Mouse (Mus musculus): ENCODE measurements around the gene Tll1. TPM values are rescaled to one million over a fixed set of nuclear protein-coding genes. Genes with fewer than 3 reads are reported as not detected.

The Tll1 gene
- total RNA-seq, 1 experiment, result 1.5 TPM

GRCm38 (mm10) chr8:64187881-64188280, 18.2 kb downstream of the Tll1 start:
- TF ChIP-seq ZNF384 (IDR thresholded peaks at IDR 0.05; ENCODE audit: low read depth, low read length), result no peak
- TF ChIP-seq ZC3H11A (IDR thresholded peaks at IDR 0.05; ENCODE audit: borderline replicate concordance, low read depth, low read length), result no peak
- no peak for TF ChIP-seq CHD2 (IDR thresholded peaks at IDR 0.05; ENCODE audit: low read depth, low read length)
- no peak for TF ChIP-seq MAFK (IDR thresholded peaks at IDR 0.05; ENCODE audit: insufficient read depth, low read depth, low read length)
- no peak for TF ChIP-seq HCFC1 (IDR thresholded peaks at IDR 0.05; ENCODE audit: borderline replicate concordance, insufficient read depth, low read length)
- in situ Hi-C loops (cut with MboI; ENCODE audit: low sequenced_read_pairs in 2 of 2, unreplicated experiment in 2 of 2), result no loop called here
- DNase-seq (ENCODE audit: low read depth, low spot score), result no peak

GRCm38 (mm10) chr8:64176931-64177330, 29.1 kb downstream of the Tll1 start:
- Histone ChIP-seq H3K4me1 (ENCODE audit: control insufficient read depth in 2 of 2, insufficient read depth in 2 of 2, low read length in 2 of 2, poor library complexity in 1 of 2) (no peaks in the 10 kb centered on the region), H3K27ac (ENCODE audit: insufficient read depth, low read depth, low read length, poor library complexity, severe bottlenecking) (no peak overlapping the region), H3K9me3 (ENCODE audit: control insufficient read depth, insufficient read depth, low read depth, low read length) (no peaks in the 10 kb centered on the region), H3K4me3 (ENCODE audit: insufficient read depth in 1 of 2, low read depth in 1 of 2, low read length in 2 of 2, poor library complexity in 1 of 2, severe bottlenecking in 1 of 2) (no peak overlapping the region), H3K9ac (ENCODE audit: insufficient read depth, low read depth, low read length, poor library complexity, severe bottlenecking) (no peak overlapping the region), H3K36me3 (ENCODE audit: control insufficient read depth, insufficient read depth, low read length, poor library complexity, severe bottlenecking) (no peaks in the 10 kb centered on the region)
- TF ChIP-seq ZC3H11A (IDR thresholded peaks at IDR 0.05; ENCODE audit: borderline replicate concordance, low read depth, low read length) (no peak), HCFC1 (IDR thresholded peaks at IDR 0.05; ENCODE audit: borderline replicate concordance, insufficient read depth, low read length) (no peak), ZNF384 (IDR thresholded peaks at IDR 0.05; ENCODE audit: low read depth, low read length) (no peak), CHD2 (IDR thresholded peaks at IDR 0.05; ENCODE audit: low read depth, low read length) (no peak), MAFK (IDR thresholded peaks at IDR 0.05; ENCODE audit: insufficient read depth, low read depth, low read length) (no peak)
- in situ Hi-C loops (cut with MboI; ENCODE audit: low sequenced_read_pairs in 2 of 2, unreplicated experiment in 2 of 2), result no loop called here
- DNase-seq (ENCODE audit: low read depth, low spot score), result no peak

More at GRCm38 (mm10) chr8:64187881-64188280, 18.2 kb downstream of the Tll1 start:
- no peaks in the 10 kb centered on the region for H3K36me3 ChIP-seq (ENCODE audit: control insufficient read depth, insufficient read depth, low read length, poor library complexity, severe bottlenecking)
- no peak overlapping the region for H3K4me3 ChIP-seq (ENCODE audit: insufficient read depth in 1 of 2, low read depth in 1 of 2, low read length in 2 of 2, poor library complexity in 1 of 2, severe bottlenecking in 1 of 2)
- H3K27ac ChIP-seq (ENCODE audit: insufficient read depth, low read depth, low read length, poor library complexity, severe bottlenecking), result no peak overlapping the region
- H3K9ac ChIP-seq (ENCODE audit: insufficient read depth, low read depth, low read length, poor library complexity, severe bottlenecking), result no peak overlapping the region
- H3K4me1 ChIP-seq (ENCODE audit: control insufficient read depth in 2 of 2, insufficient read depth in 2 of 2, low read length in 2 of 2, poor library complexity in 1 of 2), result no peaks in the 10 kb centered on the region
- no peaks in the 10 kb centered on the region for H3K9me3 ChIP-seq (ENCODE audit: control insufficient read depth, insufficient read depth, low read depth, low read length)

- H3K36me3 ChIP-seq (ENCODE audit: control insufficient read depth, insufficient read depth, low read length, poor library complexity, severe bottlenecking), result no peaks in the 10 kb centered on the region
- no peak for TF ChIP-seq MAFK (IDR thresholded peaks at IDR 0.05; ENCODE audit: insufficient read depth, low read depth, low read length)
- no peak for TF ChIP-seq CHD2 (IDR thresholded peaks at IDR 0.05; ENCODE audit: low read depth, low read length)
- TF ChIP-seq HCFC1 (IDR thresholded peaks at IDR 0.05; ENCODE audit: borderline replicate concordance, insufficient read depth, low read length), result no peak
- no peak for TF ChIP-seq ZC3H11A (IDR thresholded peaks at IDR 0.05; ENCODE audit: borderline replicate concordance, low read depth, low read length)
- no peak for TF ChIP-seq ZNF384 (IDR thresholded peaks at IDR 0.05; ENCODE audit: low read depth, low read length)
- H3K9ac ChIP-seq (ENCODE audit: insufficient read depth, low read depth, low read length, poor library complexity, severe bottlenecking), result no peak overlapping the region
- no peak overlapping the region for H3K27ac ChIP-seq (ENCODE audit: insufficient read depth, low read depth, low read length, poor library complexity, severe bottlenecking)
- no peaks in the 10 kb centered on the region for H3K9me3 ChIP-seq (ENCODE audit: control insufficient read depth, insufficient read depth, low read depth, low read length)
- H3K4me3 ChIP-seq (ENCODE audit: insufficient read depth in 1 of 2, low read depth in 1 of 2, low read length in 2 of 2, poor library complexity in 1 of 2, severe bottlenecking in 1 of 2), result no peak overlapping the region
- in situ Hi-C loops (cut with MboI; ENCODE audit: low sequenced_read_pairs in 2 of 2, unreplicated experiment in 2 of 2), result no loop called here
- no peak for DNase-seq (ENCODE audit: low read depth, low spot score)
- H3K4me1 ChIP-seq (ENCODE audit: control insufficient read depth in 2 of 2, insufficient read depth in 2 of 2, low read length in 2 of 2, poor library complexity in 1 of 2), result no peaks in the 10 kb centered on the region
Measured at GRCm38 (mm10) chr8:64174916-64175315, 31.2 kb downstream of the Tll1 start.

GRCm38 (mm10) chr8:64173759-64174158, 32.3 kb downstream of the Tll1 start:
- Histone ChIP-seq H3K4me1 (ENCODE audit: control insufficient read depth in 2 of 2, insufficient read depth in 2 of 2, low read length in 2 of 2, poor library complexity in 1 of 2) (no peaks in the 10 kb centered on the region), H3K9me3 (ENCODE audit: control insufficient read depth, insufficient read depth, low read depth, low read length) (no peaks in the 10 kb centered on the region), H3K4me3 (ENCODE audit: insufficient read depth in 1 of 2, low read depth in 1 of 2, low read length in 2 of 2, poor library complexity in 1 of 2, severe bottlenecking in 1 of 2) (no peak overlapping the region), H3K27ac (ENCODE audit: insufficient read depth, low read depth, low read length, poor library complexity, severe bottlenecking) (no peak overlapping the region), H3K36me3 (ENCODE audit: control insufficient read depth, insufficient read depth, low read length, poor library complexity, severe bottlenecking) (no peaks in the 10 kb centered on the region), H3K9ac (ENCODE audit: insufficient read depth, low read depth, low read length, poor library complexity, severe bottlenecking) (no peak overlapping the region)
- TF ChIP-seq HCFC1 (IDR thresholded peaks at IDR 0.05; ENCODE audit: borderline replicate concordance, insufficient read depth, low read length) (no peak), ZC3H11A (IDR thresholded peaks at IDR 0.05; ENCODE audit: borderline replicate concordance, low read depth, low read length) (no peak), MAFK (IDR thresholded peaks at IDR 0.05; ENCODE audit: insufficient read depth, low read depth, low read length) (no peak), ZNF384 (IDR thresholded peaks at IDR 0.05; ENCODE audit: low read depth, low read length) (no peak), CHD2 (IDR thresholded peaks at IDR 0.05; ENCODE audit: low read depth, low read length) (no peak)
- in situ Hi-C loops (cut with MboI; ENCODE audit: low sequenced_read_pairs in 2 of 2, unreplicated experiment in 2 of 2), result no loop called here
- DNase-seq (ENCODE audit: low read depth, low spot score), result no peak
